Comparison of ENCODE assay signal across 8 mouse cellular contexts in genomic region chr5:118513629-118514526, GRCm38 (mm10). TPM values are rescaled to one million over a fixed set of nuclear protein-coding genes. Genes with fewer than 3 reads are reported as not detected.
DNase-seq lines count a peak whose midpoint lies in the region; ATAC-seq and TF ChIP-seq lines count a peak whose summit lies in the region.

No protein-coding gene starts in this region.

- 0 out of 2 replicates have a peak, but pooled peaks cover 12% of the 10 kb centered on the region for H3K4me1 ChIP-seq in hindbrain, embryonic 11.5 days (replicated peaks; ENCODE audit: control insufficient read depth, insufficient read depth, low read length)
- peaks cover 27% of the 10 kb centered on the region for H3K4me1 ChIP-seq in lung, embryonic 14.5 days (ENCODE audit: insufficient read depth)
- peaks cover 19% of the 10 kb centered on the region for H3K4me1 ChIP-seq in olfactory bulb, adult 2 months (ENCODE audit: control insufficient read depth, insufficient read depth, low read length)

- peak overlapping the region; percentile 9 for H3K4me3 ChIP-seq in hindbrain, embryonic 11.5 days (ENCODE audit: low read depth, low read length)
- peak overlapping the region; percentile 35 for H3K4me3 ChIP-seq in lung, embryonic 14.5 days (ENCODE audit: low read depth, low read length)
- H3K4me3 ChIP-seq in olfactory bulb, adult 2 months (ENCODE audit: insufficient read depth, low read depth, low read length): peak overlapping the region; percentile 35

- no peak for TF ChIP-seq POLR2A in olfactory bulb, adult 2 months (IDR thresholded peaks at IDR 0.05; ENCODE audit: insufficient read depth, low read depth, low read length)

- ATAC-seq in hindbrain, embryonic 11.5 days (ENCODE audit: low FRiP score): no peak
- ATAC-seq in lung, embryonic 14.5 days (ENCODE audit: insufficient read depth): peak; percentile 57

- 6% methylated on average over 43 of the region's 43 CpGs for WGBS in hindbrain, embryonic 11.5 days
- WGBS in lung, embryonic 14.5 days: 2% methylated on average over 43 of the region's 43 CpGs
- 3% methylated on average over 43 of the region's 43 CpGs for WGBS in olfactory bulb, adult 2 months

- peak; percentile 97 for DNase-seq in NIH3T3 (ENCODE audit: low read depth)
- peak; percentile 11 for DNase-seq in cerebellum, adult 9-11 months
- peak; percentile 36 for DNase-seq in frontal cortex, postnatal 14 days (ENCODE audit: low spot score in 2 of 2)
- DNase-seq in hindbrain, embryonic 11.5 days (ENCODE audit: low spot score): peak; percentile 57
- peak; percentile 69 for DNase-seq in layer of hippocampus, adult 9-11 months
- peak; percentile 84 for DNase-seq in lung, embryonic 14.5 days
- peak; percentile 31 for DNase-seq in yolk sac, embryonic 10.5 days (ENCODE audit: low spot score)

- TF ChIP-seq CTCF in lung, embryonic 14.5 days (IDR thresholded peaks at IDR 0.05; ENCODE audit: low read depth): no peak
- no peak for TF ChIP-seq CTCF in olfactory bulb, adult 2 months (IDR thresholded peaks at IDR 0.05; ENCODE audit: insufficient read depth, low read depth, low read length)

- no peak overlapping the region for H3K27ac ChIP-seq in hindbrain, embryonic 11.5 days (ENCODE audit: low read depth, low read length)
- peak overlapping the region; percentile 80 for H3K27ac ChIP-seq in lung, embryonic 14.5 days (ENCODE audit: low read depth)
- no peak overlapping the region for H3K27ac ChIP-seq in olfactory bulb, adult 2 months (ENCODE audit: insufficient read depth, low read depth, low read length)

- peaks cover 11% of the 10 kb centered on the region for H3K27me3 ChIP-seq in hindbrain, embryonic 11.5 days (ENCODE audit: control insufficient read depth, insufficient read depth, low read length)
- no peaks in the 10 kb centered on the region for H3K27me3 ChIP-seq in lung, embryonic 14.5 days (ENCODE audit: insufficient read depth, low read length)

- peak overlapping the region; percentile 51 for H3K4me2 ChIP-seq in hindbrain, embryonic 11.5 days (replicated peaks; ENCODE audit: low read depth, low read length)
- H3K4me2 ChIP-seq in lung, embryonic 14.5 days: peak overlapping the region; percentile 71

- no peaks in the 10 kb centered on the region for H3K9me3 ChIP-seq in hindbrain, embryonic 11.5 days (ENCODE audit: control insufficient read depth, low read length)
- no peaks in the 10 kb centered on the region for H3K9me3 ChIP-seq in lung, embryonic 14.5 days (ENCODE audit: low read depth, low read length)

- H3K36me3 ChIP-seq in hindbrain, embryonic 11.5 days (ENCODE audit: control insufficient read depth, insufficient read depth, low read length): no peaks in the 10 kb centered on the region
- no peaks in the 10 kb centered on the region for H3K36me3 ChIP-seq in lung, embryonic 14.5 days (ENCODE audit: insufficient read depth)

- H3K9ac ChIP-seq in hindbrain, embryonic 11.5 days (ENCODE audit: low read depth, low read length): no peak overlapping the region
- peak overlapping the region; percentile 36 for H3K9ac ChIP-seq in lung, embryonic 14.5 days

RNA-seq across cellular contexts. Expression of gene Med13l, which starts 46.6 kb away (rescaled TPM):
- polyA plus RNA-seq in hindbrain, embryonic 11.5 days (2014; fragmentation: Nextera tagmentation; extraction: Ambion mirVana): 12.5 and 16.1 TPM in 2 replicates
- polyA plus RNA-seq in lung, embryonic 14.5 days (2014; fragmentation: Nextera tagmentation; extraction: Ambion mirVana): 11.9 and 14.1 TPM in 2 replicates
- polyA plus RNA-seq in olfactory bulb, adult 2 months (2012; ENCODE audit: insufficient read depth, insufficient read length, low replicate concordance, missing spikeins): not detected in 2 replicates

Comparison
In these comparisons a context has a peak if more than half of its experiments do, and no peak if none do; other contexts are left out.
1. DNase-seq: peak in every context shown above with its lines; median percentile 97 in NIH3T3; 84 in lung, embryonic 14.5 days; 69 in layer of hippocampus, adult 9-11 months; 57 in hindbrain, embryonic 11.5 days; 36 in frontal cortex, postnatal 14 days; 31 in yolk sac, embryonic 10.5 days; 11 in cerebellum, adult 9-11 months.